Comparison of ENCODE assay signal across 18 mouse cellular contexts in the genomic region with DNA sequence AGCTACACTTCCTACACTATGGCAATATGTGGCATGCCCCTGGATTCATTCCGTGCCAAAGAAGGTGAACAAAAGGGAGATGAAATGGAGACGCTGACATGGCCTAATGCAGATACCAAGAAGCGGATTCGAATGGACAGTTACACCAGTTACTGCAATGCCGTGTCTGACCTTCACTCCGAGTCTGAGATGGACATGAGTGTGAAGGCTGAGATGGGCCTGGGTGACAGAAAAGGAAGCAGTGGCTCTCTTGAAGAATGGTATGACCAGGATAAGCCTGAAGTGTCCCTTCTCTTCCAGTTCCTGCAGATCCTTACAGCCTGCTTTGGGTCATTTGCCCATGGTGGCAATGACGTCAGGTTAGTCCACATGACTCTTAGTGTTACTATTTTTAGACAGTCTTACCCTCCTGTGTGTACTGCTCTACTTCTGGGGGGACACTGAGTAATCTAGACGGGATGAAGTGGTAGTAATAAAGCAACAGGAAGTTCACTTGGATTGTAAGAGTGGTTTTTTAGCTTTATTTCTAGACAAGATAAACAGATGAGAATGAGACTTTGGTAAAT. TPM values are rescaled to one million over a fixed set of nuclear protein-coding genes. Genes with fewer than 3 reads are reported as not detected.
A peak's percentile ranks its signal among the peaks of the same experiment; 100 is the strongest.
DNase-seq lines count a peak whose midpoint lies in the region; ATAC-seq and TF ChIP-seq lines count a peak whose summit lies in the region.
"Had no signal": no experiment of that assay in that cellular context is flagged by ENCODE, and none has a peak within 500 bp of the region (broad histone marks: within the 10 kb centered on the region; RNA-seq: fewer than 3 reads in every experiment).

No protein-coding gene starts in this region.

- H3K79me2 ChIP-seq in myocyte (ENCODE audit: control insufficient read depth, insufficient read depth): peaks cover 13% of the 10 kb centered on the region

- peak overlapping the region; percentile 43 for H3K27ac ChIP-seq in heart, embryonic 15.5 days
- H3K27ac ChIP-seq: embryonic facial prominence, embryonic 12.5 days had no signal

- H3K27me3 ChIP-seq in heart, embryonic 15.5 days: no peaks in the 10 kb centered on the region
- no peaks in the 10 kb centered on the region for H3K27me3 ChIP-seq in myocyte (ENCODE audit: control insufficient read depth, insufficient read depth, insufficient read length)
- H3K27me3 ChIP-seq: embryonic facial prominence, embryonic 12.5 days had no signal

- no peak overlapping the region for H3ac ChIP-seq in myocyte (ENCODE audit: control insufficient read depth, insufficient read length)

- H3K4me3 ChIP-seq in lung, adult 2 months (replicated peaks; ENCODE audit: extremely low read depth, low read depth, low read length): no peak overlapping the region
- no peak overlapping the region for H3K4me3 ChIP-seq in heart, embryonic 15.5 days
- H3K4me3 ChIP-seq in myocyte: no peak overlapping the region
- H3K4me3 ChIP-seq: embryonic facial prominence, embryonic 12.5 days had no signal

- TF ChIP-seq CTCF in lung, adult 2 months (IDR thresholded peaks at IDR 0.05; ENCODE audit: insufficient read depth, low read length): no peak

- 0 out of 2 replicates have a peak, but pooled peaks have one; percentile 36 for ATAC-seq in heart, embryonic 15.5 days (replicated peaks; ENCODE audit: insufficient number of reproducible peaks, insufficient read depth, low FRiP score, low read depth)
- ATAC-seq in CD4-positive, CD25-positive, alpha-beta regulatory T cell, adult 4 months: no peak
- ATAC-seq: forebrain, postnatal 0 days; midbrain, embryonic 16.5 days had no signal

- H3K4me1 ChIP-seq in lung, adult 2 months (ENCODE audit: control insufficient read depth, insufficient read depth, low read length): no peaks in the 10 kb centered on the region
- H3K4me1 ChIP-seq in heart, embryonic 15.5 days (replicated peaks): peaks cover 21% of the 10 kb centered on the region
- H3K4me1 ChIP-seq: embryonic facial prominence, embryonic 12.5 days had no signal

- peaks cover 65% of the 10 kb centered on the region for H3K36me3 ChIP-seq in heart, embryonic 15.5 days
- H3K36me3 ChIP-seq in myocyte (ENCODE audit: control insufficient read depth, insufficient read depth): peaks cover 68% of the 10 kb centered on the region

- DNase-seq in heart, adult 11 months: peak; percentile 82
- no peak for DNase-seq in heart, postnatal 14 days
- peak; percentile 7 for DNase-seq in lung, postnatal 36 days
- DNase-seq in lung, adult 2 months: no peak
- DNase-seq in cerebellum, adult 11 months: no peak
- DNase-seq: adrenal gland, postnatal 14 days; cerebellum, adult 2 months; forebrain, postnatal 0 days; kidney, adult 9 months; kidney, postnatal 36 days; lung, postnatal 14 days; spleen, adult 18-20 months; thymus, adult 2 months had no signal

- no peaks in the 10 kb centered on the region for H3K9me3 ChIP-seq in heart, embryonic 15.5 days (replicated peaks)
- H3K9me3 ChIP-seq: embryonic facial prominence, embryonic 12.5 days had no signal

- TF ChIP-seq POLR2A in lung, adult 2 months (IDR thresholded peaks at IDR 0.05; ENCODE audit: borderline replicate concordance, extremely low read depth, low read depth, low read length): no peak
- TF ChIP-seq POLR2A in myocyte (IDR thresholded peaks at IDR 0.05; ENCODE audit: insufficient read length, low read depth): no peak

- 80% methylated on average over 8 of the region's 8 CpGs for WGBS in lung, adult 2 months
- 66% methylated on average over 8 of the region's 8 CpGs for WGBS in heart, embryonic 15.5 days

- intact Hi-C loops in heart, postnatal 14 days (cut with DNase I): no loop called here

- no peak overlapping the region for H3K4me2 ChIP-seq in heart, embryonic 15.5 days
- peak overlapping the region; percentile 37 for H3K4me2 ChIP-seq in myocyte (ENCODE audit: low read depth)
- H3K4me2 ChIP-seq: embryonic facial prominence, embryonic 12.5 days had no signal

- no peak overlapping the region for H3K9ac ChIP-seq in heart, embryonic 15.5 days
- H3K9ac ChIP-seq: embryonic facial prominence, embryonic 12.5 days; forebrain, postnatal 0 days had no signal

TF ChIP-seq in myocyte, 11 proteins besides CTCF, POLR2A, EP300 and RAD21:
- TF ChIP-seq MYOG (IDR thresholded peaks at IDR 0.05; ENCODE audit: control insufficient read depth in 1 of 3, insufficient read depth in 1 of 3, insufficient read length in 2 of 3, low read depth in 2 of 3) (no peak), TCF12 (IDR thresholded peaks at IDR 0.05; ENCODE audit: insufficient read depth, poor library complexity, severe bottlenecking) (no peak), TCF3 (IDR thresholded peaks at IDR 0.05; ENCODE audit: insufficient read length, low read depth) (no peak), REST (IDR thresholded peaks at IDR 0.05; ENCODE audit: insufficient read depth, insufficient read length) (no peak), USF1 (IDR thresholded peaks at IDR 0.05; ENCODE audit: low read depth) (peak; percentile 36)

RNA-seq across cellular contexts. Expression of a gene that starts 9.7 kb away (rescaled TPM):
- total RNA-seq in heart, postnatal 14 days (2021): 10 to 100 TPM; 14.0 to 16.8 TPM
- polyA plus RNA-seq in lung, adult 2 months (2012; rRNA removed): 17.1 and 23.3 TPM in 2 replicates
- polyA plus RNA-seq in heart, embryonic 15.5 days (2015; fragmentation: Nextera tagmentation; extraction: Ambion mirVana): 16.3 and 17.9 TPM in 2 replicates
- polyA plus RNA-seq in myocyte (2012; fragmentation: generic; extraction: Trizol): 41.7 TPM
- 100 to 1,000 TPM in 1 of 2 experiments, 10 to 100 TPM in 1; 94.7 to 130 TPM for polyA plus RNA-seq in CD4-positive, CD25-positive, alpha-beta regulatory T cell, adult 4 months (2017; shearing (Covaris generic))

Comparison
In these comparisons a context has a peak if more than half of its experiments do, and no peak if none do; other contexts are left out.
1. DNase-seq: peak in heart, adult 11 months (single experiment) and lung, postnatal 36 days (single experiment); none in heart, postnatal 14 days (0 of 2), lung, adult 2 months (single experiment) and cerebellum, adult 11 months (single experiment).